Mouse (Mus musculus) gastrocnemius, postnatal 14 days (tissue): ENCODE measurements around the gene Gm10762. TPM values are rescaled to one million over a fixed set of nuclear protein-coding genes. Genes with fewer than 3 reads are reported as not detected.

ENCODE experiments used
- DNase-seq: peaks from one replicate; pipeline ENCODE4 v3.0.0; 2021; ENCODE audit warnings: mixed read lengths
- intact Hi-C: fragments of 180-260 bp; cut with DNase I; formaldehyde crosslinking; loops from one replicate; pipeline ENCODE4 v1.15.1; 2025; ENCODE audit warnings: low total_unique reads
- microRNA-seq, 2 experiments: library from miRNA; unstranded; fragments of <30 nt; microRNA quantifications; one replicate each; pipeline ENCODE4 v1.2.0; 2021
- total RNA-seq, 2 experiments: library from RNA; stranded (reverse); gene quantifications; 2 replicates each; pipeline ENCODE4 v1.2.3; 2021

Gene Gm10762
- total RNA-seq, 2 experiments from 2014 or later, result 13.8 to 16.8 TPM

GRCm38 (mm10) chr2:128924799-128925198 is 42.7 kb downstream of the Gm10762 start:
- intact Hi-C loops, result no loop called here
- no peak for DNase-seq

Small RNA genes lying within 50 kb of the gene (microRNA-seq; reads per million reads assigned to microRNA genes)
- gene Gm22859, result 0 reads per million in 2 experiments

Other genes starting within 250 kb of the Gm10762 start
- 10 to 100 TPM; 13.0 to 13.3 TPM for gene Tmem87b, start 149.6 kb downstream of the Gm10762 start, total RNA-seq
- gene Fbln7, start 104.7 kb downstream of the Gm10762 start, total RNA-seq, result 10 to 100 TPM; 10.3 to 10.5 TPM
- 1 to 10 TPM; 4.5 to 5.8 TPM for gene Zc3h8, start 23.6 kb downstream of the Gm10762 start, total RNA-seq
- 1 to 10 TPM; 4.6 to 6.8 TPM for gene Zc3h6, start 323 bp downstream of the Gm10762 start, total RNA-seq
- gene Vinac1, start 80.4 kb upstream of the Gm10762 start, total RNA-seq, result under 1 TPM in 1 of 2 experiments, not detected in 1; 0.04 TPM
- 1 to 10 TPM; 5.6 to 7.3 TPM for gene Ttl, start 98.2 kb upstream of the Gm10762 start, total RNA-seq
- gene Polr1b, start 133.3 kb upstream of the Gm10762 start, total RNA-seq, result 10 to 100 TPM in 1 of 2 experiments, 1 to 10 TPM in 1; 9.0 to 10.0 TPM
- gene Chchd5, start 162.0 kb upstream of the Gm10762 start, total RNA-seq, result 1 to 10 TPM; 7.9 to 9.1 TPM
- gene Slc20a1, start 231.0 kb upstream of the Gm10762 start, total RNA-seq, result 1 to 10 TPM; 4.5 to 5.1 TPM